Mouse (Mus musculus) forebrain, embryonic 16.5 days (tissue): ENCODE results near the gene Pramef12. TPM values are rescaled to one million over a fixed set of nuclear protein-coding genes. Genes with fewer than 3 reads are reported as not detected.
"Not testable (repeated sequence)": the region's sequence is repeated elsewhere in the genome, so short reads cannot be mapped to it uniquely, and the experiment has no call there.

Source experiments
- ATAC-seq: fragments of 200-750 bp; cut with Nextera tagmentation; 2 replicates; pipeline ENCODE4 v1.8.0; 2017; ENCODE audit warnings: mild to moderate bottlenecking, moderate library complexity
- H3K27ac ChIP-seq: fragments of 300-500 bp; sonication (generic); 2 replicates; pipeline ENCODE4 v1.5.1; 2014; ENCODE audit warnings: low read length, control low read depth
- H3K27me3 ChIP-seq: fragments of 300-500 bp; sonication (generic); replicated peaks from 2 replicates; pipeline ENCODE4 v1.6.1; 2014; ENCODE audit warnings: low read length; ENCODE audit not compliant: control insufficient read depth, insufficient read depth
- H3K36me3 ChIP-seq: fragments of 300-500 bp; sonication (generic); 2 replicates; pipeline ENCODE4 v1.6.1; 2014; ENCODE audit not compliant: control insufficient read depth, insufficient read depth
- H3K4me1 ChIP-seq: fragments of 300-500 bp; sonication (generic); replicated peaks from 2 replicates; pipeline ENCODE4 v1.6.1; 2014; ENCODE audit warnings: low read length; ENCODE audit not compliant: control insufficient read depth, insufficient read depth
- H3K4me2 ChIP-seq: fragments of 300-500 bp; sonication (generic); 2 replicates; pipeline ENCODE4 v1.6.1; 2014; ENCODE audit warnings: mild to moderate bottlenecking, low read length, control low read depth
- H3K4me3 ChIP-seq: fragments of 300-500 bp; sonication (generic); replicated peaks from 2 replicates; pipeline ENCODE4 v1.5.1; 2014; ENCODE audit warnings: mild to moderate bottlenecking, low read length, control low read depth
- H3K9ac ChIP-seq: fragments of 300-500 bp; sonication (generic); replicated peaks from 2 replicates; pipeline ENCODE4 v1.6.1; 2014; ENCODE audit warnings: low read depth, low read length, control low read depth
- H3K9me3 ChIP-seq: fragments of 300-500 bp; sonication (generic); 2 replicates; pipeline ENCODE4 v1.6.1; 2016; ENCODE audit warnings: low read length; ENCODE audit not compliant: control insufficient read depth
- WGBS: fragments of 180-500 bp; shearing (Covaris S2); extraction: QIAGEN DNeasy Blood & Tissue Kit; methylation state at CpG from one replicate; pipeline ENCODE4 v1.1.7; 2014; 5-methylcytosine and 5-hydroxymethylcytosine counted together
- polyA plus RNA-seq: library from polyadenylated mRNA; unstranded; fragments of >200 nt; fragmentation: Nextera tagmentation; extraction: Ambion mirVana; gene quantifications from 2 replicates; pipeline ENCODE4 v1.2.1, GENCODE M21; 2015

Pramef12 gene
- polyA plus RNA-seq, 1 experiment from 2014 or later: not detected

DNA sequence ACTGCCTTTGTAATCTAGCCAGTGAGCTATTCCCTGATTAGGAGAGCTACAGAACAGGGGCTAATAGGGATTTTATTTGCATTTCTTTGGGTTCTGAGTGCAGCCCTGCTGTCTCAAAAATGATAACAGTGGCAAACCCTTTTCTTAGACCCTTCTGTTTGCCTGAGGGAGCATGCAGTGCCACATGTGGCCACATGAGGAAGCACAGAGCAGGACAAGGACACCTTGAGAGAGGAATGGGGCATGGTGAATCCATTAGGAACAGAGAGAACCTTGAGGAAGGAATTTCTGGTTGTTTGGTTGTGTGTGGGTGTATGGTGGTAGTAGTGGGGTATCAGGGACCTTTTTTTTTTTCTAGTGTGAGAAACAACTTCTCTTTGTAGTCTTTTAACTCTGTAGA is 12.4 kb upstream of the Pramef12 start:
- Histone ChIP-seq H3K27me3 (no peaks in the 10 kb centered on the region), H3K4me3 (no peak overlapping the region), H3K9ac (no peak overlapping the region), H3K9me3 (peaks cover 32% of the 10 kb centered on the region), H3K4me1 (no peaks in the 10 kb centered on the region), H3K27ac (no peak overlapping the region), H3K36me3 (no peaks in the 10 kb centered on the region), H3K4me2 (no peak overlapping the region)
- no peak for ATAC-seq

DNA sequence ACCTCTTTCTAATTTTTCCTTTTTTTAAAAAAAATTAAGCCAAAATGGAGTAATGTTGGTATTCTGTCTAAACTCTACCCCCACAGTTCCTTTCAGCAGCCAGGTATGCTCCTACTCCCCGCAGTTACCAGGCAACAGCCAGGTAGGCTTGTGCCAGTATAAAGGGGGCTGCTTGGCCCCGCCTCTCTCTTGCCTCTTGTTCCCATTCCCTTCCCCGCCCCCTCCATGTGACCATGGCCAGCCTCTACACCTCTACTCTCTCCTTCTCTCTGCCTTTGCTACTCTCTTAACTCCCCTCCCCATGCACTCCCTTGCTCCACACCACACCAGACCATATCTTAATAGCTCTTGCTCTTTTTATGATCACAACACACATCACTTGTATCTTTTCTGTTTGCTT is 2.0 kb downstream of the Pramef12 start:
- Histone ChIP-seq H3K9ac (no peak overlapping the region), H3K27me3 (no peaks in the 10 kb centered on the region), H3K9me3 (peaks cover 14% of the 10 kb centered on the region), H3K36me3 (no peaks in the 10 kb centered on the region), H3K4me1 (no peaks in the 10 kb centered on the region), H3K27ac (no peak overlapping the region), H3K4me2 (no peak overlapping the region), H3K4me3 (no peak overlapping the region)
- no peak for ATAC-seq
- 72% methylated on average over 3 of the region's 3 CpGs for WGBS

DNA sequence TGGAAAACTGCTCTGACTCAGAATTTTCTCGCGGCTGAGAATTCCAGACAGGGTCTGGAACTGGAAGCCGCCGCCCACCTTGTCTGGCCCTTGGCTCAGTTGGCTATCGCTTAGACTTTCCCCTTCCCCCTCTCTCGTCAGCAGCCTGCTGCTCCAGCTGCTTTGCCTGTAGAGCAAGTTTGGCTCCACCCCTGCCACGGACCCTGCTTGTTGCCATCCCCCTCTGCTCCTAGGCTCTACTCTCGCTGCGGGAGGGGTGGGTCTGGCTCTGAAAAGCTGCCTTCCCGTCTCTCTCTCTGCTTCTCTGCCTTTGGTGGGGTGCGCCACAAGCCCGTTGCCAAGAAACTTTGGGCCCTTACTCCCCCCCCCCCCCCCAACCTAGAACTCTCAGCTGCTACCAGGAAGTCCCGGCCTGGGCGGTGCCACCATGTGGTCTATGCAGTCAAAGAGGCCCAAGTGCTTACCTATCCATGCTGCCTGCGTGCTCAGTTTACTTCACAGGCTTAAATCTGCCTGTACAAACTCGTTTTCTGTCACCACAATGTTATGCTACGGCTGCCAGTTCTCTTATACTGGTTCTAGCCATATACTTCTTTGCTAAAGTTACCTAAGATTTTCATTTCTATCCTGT is 3.7 kb downstream of the Pramef12 start:
- H3K4me3 ChIP-seq: no peak overlapping the region
- H3K36me3 ChIP-seq: no peaks in the 10 kb centered on the region
- H3K27ac ChIP-seq: no peak overlapping the region
- 6% methylated on average over 16 of the region's 17 CpGs for WGBS
- no peaks in the 10 kb centered on the region for H3K27me3 ChIP-seq
- no peak for ATAC-seq
- no peak overlapping the region for H3K4me2 ChIP-seq
- no peaks in the 10 kb centered on the region for H3K4me1 ChIP-seq
- peaks cover 10% of the 10 kb centered on the region for H3K9me3 ChIP-seq
- no peak overlapping the region for H3K9ac ChIP-seq

DNA sequence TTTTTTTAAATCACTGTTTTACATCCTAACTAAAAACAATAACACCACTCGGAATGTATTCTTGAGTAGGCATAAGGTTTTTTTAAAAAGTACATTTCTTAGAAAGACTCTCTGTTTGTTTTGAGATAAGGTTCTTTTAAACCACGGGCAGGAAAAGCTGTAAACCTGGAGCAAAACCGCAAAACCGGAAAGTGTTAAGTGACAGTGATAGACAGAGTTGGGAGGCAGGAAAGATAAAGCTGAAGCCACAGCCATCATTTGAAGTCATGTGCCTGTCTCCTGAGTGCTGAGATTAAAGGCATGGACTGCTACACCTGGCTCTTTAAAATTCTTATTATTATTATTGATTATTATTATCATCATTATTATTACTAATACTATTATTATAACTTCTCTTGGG is 5.6 kb downstream of the Pramef12 start:
- Histone ChIP-seq H3K27me3 (no peaks in the 10 kb centered on the region), H3K9ac (no peak overlapping the region), H3K4me1 (no peaks in the 10 kb centered on the region), H3K9me3 (peaks cover 10% of the 10 kb centered on the region), H3K4me2 (no peak overlapping the region), H3K4me3 (no peak overlapping the region), H3K27ac (no peak overlapping the region), H3K36me3 (no peaks in the 10 kb centered on the region)
- no peak for ATAC-seq
- WGBS: 93% methylated on average over 4 of the region's 4 CpGs

DNA sequence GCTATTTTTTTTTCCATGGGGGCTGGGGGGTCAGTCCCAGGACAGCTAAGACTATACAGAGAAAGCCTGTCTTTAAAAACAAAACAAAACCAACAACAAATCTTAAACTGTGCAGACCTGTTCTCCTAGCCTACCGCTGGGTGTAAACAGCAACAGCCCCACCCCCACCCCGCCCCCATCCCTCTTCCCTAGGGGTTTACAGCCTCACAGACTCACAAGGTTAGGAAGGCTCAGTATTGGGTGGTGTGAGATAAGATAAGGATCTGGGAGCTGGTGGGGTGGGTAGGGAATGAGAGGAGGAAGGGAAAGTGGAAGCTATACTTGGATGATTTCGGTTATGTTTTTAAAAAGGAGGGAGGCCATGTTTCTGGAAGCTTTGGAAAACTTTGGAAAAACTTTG is 11.9 kb downstream of the Pramef12 start:
- Histone ChIP-seq H3K4me1 (no peaks in the 10 kb centered on the region), H3K27ac (no peak overlapping the region), H3K4me3 (no peak overlapping the region), H3K4me2 (no peak overlapping the region), H3K9ac (no peak overlapping the region), H3K9me3 (peaks cover 30% of the 10 kb centered on the region), H3K27me3 (no peaks in the 10 kb centered on the region), H3K36me3 (no peaks in the 10 kb centered on the region)
- 56% methylated on average over 3 of the region's 3 CpGs for WGBS
- ATAC-seq: no peak

DNA sequence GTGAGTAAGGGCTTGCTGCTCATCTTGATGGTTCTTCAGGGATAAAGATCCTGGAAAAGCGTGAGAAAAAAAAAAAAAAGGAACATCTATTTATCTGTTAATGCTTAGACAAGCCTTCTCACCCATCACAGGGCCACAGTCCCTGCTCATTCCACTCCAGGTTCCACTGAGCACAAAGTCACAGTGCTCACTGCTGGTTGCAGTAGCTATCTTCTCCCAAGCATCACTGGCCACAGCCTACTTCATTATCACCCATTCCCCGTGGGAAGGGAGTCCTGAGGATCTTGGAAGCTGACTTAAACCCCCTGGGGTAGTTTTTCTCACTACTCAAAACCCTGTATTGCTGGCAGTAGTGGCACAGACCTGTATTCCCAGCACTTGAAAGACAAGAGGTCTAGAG is 30.4 kb downstream of the Pramef12 start, which contains the start of gene Pramef20:
Gene Pramef20 (minus strand): TSS at position 23 of the 400 bp plus-strand sequence.
- peaks cover 32% of the 10 kb centered on the region for H3K9me3 ChIP-seq
- WGBS: 41% methylated on average over 2 of the region's 2 CpGs

DNA sequence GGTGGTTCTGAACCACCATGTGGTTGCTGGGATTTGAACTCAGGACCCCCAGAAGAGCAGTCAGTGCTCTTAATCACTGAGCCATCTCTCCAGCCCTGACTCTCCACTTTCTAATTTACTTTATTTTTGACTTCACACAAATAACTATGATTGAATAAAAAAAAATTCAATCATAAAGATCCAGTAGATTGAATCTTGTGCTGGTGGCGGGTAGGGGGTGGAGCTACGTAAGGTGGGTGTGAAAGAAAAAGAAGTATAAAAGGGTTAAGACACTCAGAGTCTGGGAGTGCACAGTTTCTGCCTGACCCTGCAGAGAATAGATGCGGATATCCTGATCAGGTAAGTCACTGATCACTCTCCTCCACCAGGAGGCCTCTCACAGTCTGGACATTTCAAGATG is 50.6 kb downstream of the Pramef12 start, which contains the start of gene Gm13119:
Gene Gm13119 (plus strand): TSS at position 301 of the 400 bp plus-strand sequence.
- not testable (repeated sequence) for H3K4me2 ChIP-seq, H3K36me3 ChIP-seq, H3K9me3 ChIP-seq, H3K27ac ChIP-seq, H3K4me3 ChIP-seq, H3K27me3 ChIP-seq, H3K9ac ChIP-seq, ATAC-seq, H3K4me1 ChIP-seq
- 91% methylated on average over 3 of the region's 3 CpGs for WGBS

More for the DNA sequence above, 30.4 kb downstream of the Pramef12 start, which contains the start of gene Pramef20:
- no peak within 1 kb of the TSS for H3K9ac ChIP-seq
- no peaks in the 10 kb centered on the region for H3K27me3 ChIP-seq
- H3K4me2 ChIP-seq: no peak within 1 kb of the TSS
- H3K4me1 ChIP-seq: no peaks in the 10 kb centered on the region
- H3K36me3 ChIP-seq: no peaks in the 10 kb centered on the region
- H3K4me3 ChIP-seq: no peak within 1 kb of the TSS
- no peak within 1 kb of the TSS for H3K27ac ChIP-seq
- ATAC-seq: no peak

Other genes with a start within 250 kb of the Pramef12 start
- not detected in 2 replicates for gene Oog3, start 245.8 kb downstream of the Pramef12 start, polyA plus RNA-seq
- gene Oog2, start 217.7 kb downstream of the Pramef12 start, polyA plus RNA-seq: not detected in 2 replicates
- not detected in 2 replicates for gene C87977, start 195.1 kb downstream of the Pramef12 start, polyA plus RNA-seq
- not detected in 2 replicates for gene Pramel5, start 128.0 kb downstream of the Pramef12 start, polyA plus RNA-seq
- gene Gm13128, start 78.2 kb downstream of the Pramef12 start, polyA plus RNA-seq: not detected in 2 replicates
- gene Gm13119, start 50.5 kb downstream of the Pramef12 start, polyA plus RNA-seq: not detected in 2 replicates
- not detected in 2 replicates for gene Pramef20, start 30.5 kb downstream of the Pramef12 start, polyA plus RNA-seq
- not detected in 2 replicates for gene 1700012P22Rik, start 30.3 kb upstream of the Pramef12 start, polyA plus RNA-seq
- not detected in 2 replicates for gene Gm9944, start 44.9 kb upstream of the Pramef12 start, polyA plus RNA-seq
- not detected in 2 replicates for gene Aadacl3, start 55.3 kb upstream of the Pramef12 start, polyA plus RNA-seq
- not detected in 2 replicates for gene 9430007A20Rik, start 111.4 kb upstream of the Pramef12 start, polyA plus RNA-seq
- gene Gm13124, start 156.7 kb upstream of the Pramef12 start, polyA plus RNA-seq: not detected in 2 replicates
- not detected in 2 replicates for gene Aadacl4, start 205.2 kb upstream of the Pramef12 start, polyA plus RNA-seq